Mouse (Mus musculus): ENCODE data around the gene Il1f9. TPM values are rescaled to one million over a fixed set of nuclear protein-coding genes. Genes with fewer than 3 reads are reported as not detected.

Il1f9 gene
- polyA plus RNA-seq, 1 experiment from 2014 or later: not detected

DNA sequence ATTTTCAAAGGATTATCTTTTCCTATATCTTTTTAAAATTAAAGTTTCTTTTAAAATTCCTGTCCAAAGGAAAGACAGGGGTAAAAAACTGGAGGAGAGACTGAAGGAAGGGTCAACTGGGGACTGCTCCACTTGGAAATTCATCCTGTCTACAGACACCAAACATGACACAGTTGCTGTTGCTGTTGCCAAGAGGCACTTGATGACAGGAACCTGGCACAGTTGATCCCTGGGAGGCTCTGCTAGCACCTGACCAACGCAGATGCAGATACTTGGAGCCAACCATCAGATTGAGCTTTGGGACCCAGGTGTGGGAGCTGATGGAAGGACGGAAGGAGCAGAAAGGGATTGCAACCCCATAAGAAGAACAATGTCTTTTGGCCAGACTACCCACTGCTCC lies 40.9 kb downstream of the Il1f9 start:
- Histone ChIP-seq H3K9me3 (replicated peaks; ENCODE audit: control insufficient read depth, low read length) (no peaks in the 10 kb centered on the region), H3K4me3 (ENCODE audit: low read depth, low read length) (no peak overlapping the region), H3K27me3 (ENCODE audit: control insufficient read depth, insufficient read depth, low read length) (no peaks in the 10 kb centered on the region), H3K36me3 (ENCODE audit: control insufficient read depth, insufficient read depth, low read length) (no peaks in the 10 kb centered on the region), H3K27ac (ENCODE audit: low read depth, low read length) (no peak overlapping the region), H3K9ac (ENCODE audit: low read depth, low read length) (no peak overlapping the region), H3K4me1 (ENCODE audit: control insufficient read depth, insufficient read depth, low read length) (no peaks in the 10 kb centered on the region), H3K4me2 (no peak overlapping the region)
- no peak for ATAC-seq (replicated peaks; ENCODE audit: insufficient number of reproducible peaks, low FRiP score, low TSS enrichment)
- 72% methylated on average over 2 of the region's 2 CpGs for WGBS (ENCODE audit: insufficient replicate concordance)

Other genes starting within 250 kb of the Il1f9 start
- 3.6 and 5.7 TPM in 2 replicates for gene Hnmt, start 137.1 kb upstream of the Il1f9 start, polyA plus RNA-seq (2014; fragmentation: Nextera tagmentation; extraction: Ambion mirVana)
- gene Tbpl2, start 89.9 kb upstream of the Il1f9 start, polyA plus RNA-seq (2014; fragmentation: Nextera tagmentation; extraction: Ambion mirVana): not detected in 2 replicates
- not detected in 2 replicates for gene Il1f8, start 33.3 kb upstream of the Il1f9 start, polyA plus RNA-seq (2014; fragmentation: Nextera tagmentation; extraction: Ambion mirVana)
- not detected in 2 replicates for gene Il1f6, start 28.9 kb downstream of the Il1f9 start, polyA plus RNA-seq (2014; fragmentation: Nextera tagmentation; extraction: Ambion mirVana)
- not detected in 2 replicates for gene Il1f5, start 90.5 kb downstream of the Il1f9 start, polyA plus RNA-seq (2014; fragmentation: Nextera tagmentation; extraction: Ambion mirVana)
- not detected in 2 replicates for gene Il1f10, start 104.7 kb downstream of the Il1f9 start, polyA plus RNA-seq (2014; fragmentation: Nextera tagmentation; extraction: Ambion mirVana)
- gene Il1rn, start 150.4 kb downstream of the Il1f9 start, polyA plus RNA-seq (2014; fragmentation: Nextera tagmentation; extraction: Ambion mirVana): not detected in 2 replicates
- gene Psd4, start 181.1 kb downstream of the Il1f9 start, polyA plus RNA-seq (2014; fragmentation: Nextera tagmentation; extraction: Ambion mirVana): 0.42 and 0.46 TPM in 2 replicates